Comparison of ENCODE assay signal across 8 mouse cellular contexts in the genomic region with DNA sequence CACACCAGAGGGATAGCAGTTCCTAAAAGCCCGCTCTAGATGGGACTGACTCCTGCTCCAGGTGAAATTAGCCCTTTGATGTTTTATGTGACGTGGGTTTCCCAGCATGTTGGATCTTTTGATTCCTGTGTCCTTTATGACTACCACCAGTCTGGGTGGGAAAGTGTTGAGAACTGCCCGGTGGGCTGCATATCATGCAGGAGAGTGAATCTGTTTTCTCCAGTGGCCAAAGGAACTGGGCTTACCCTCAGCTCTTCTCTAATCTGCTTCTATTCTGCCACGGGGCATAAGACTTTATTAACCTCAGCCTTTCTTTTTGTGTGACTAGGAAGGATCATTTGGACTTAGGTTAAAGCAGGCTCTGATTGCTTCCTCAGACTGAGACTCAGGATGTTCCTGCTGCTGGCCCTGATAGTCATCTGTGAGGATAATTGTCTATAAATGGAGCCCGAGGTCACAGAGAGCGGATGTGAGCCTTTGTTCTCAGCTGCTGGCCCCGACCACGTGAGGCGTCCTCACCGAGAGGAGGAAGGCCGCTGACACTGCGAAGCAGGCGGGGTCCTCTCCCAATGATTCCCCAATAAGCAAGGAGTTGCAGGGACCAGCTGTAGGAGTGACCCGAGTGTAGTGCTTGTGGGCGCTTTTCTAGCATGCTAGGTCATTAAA. TPM values are rescaled to one million over a fixed set of nuclear protein-coding genes. Genes with fewer than 3 reads are reported as not detected.
DNase-seq lines count a peak whose midpoint lies in the region; ATAC-seq and TF ChIP-seq lines count a peak whose summit lies in the region.

No protein-coding gene starts in this region.

- peak; percentile 38 to 61 for DNase-seq in frontal cortex, postnatal 10 days (ENCODE audit: low spot score in 2 of 2)
- no peak for DNase-seq in frontal cortex, adult 2 months (ENCODE audit: extremely low spot score in 1 of 2, low spot score in 1 of 2)
- DNase-seq in c-Kit-positive CD71-negative TER-119-negative erythroid progenitor cells, embryonic 14.5 days (ENCODE audit: low read depth), result peak; percentile 35
- no peak for DNase-seq in yolk sac, embryonic 10.5 days (ENCODE audit: low spot score)

- no peak for TF ChIP-seq POLR2A in myocyte (IDR thresholded peaks at IDR 0.05; ENCODE audit: insufficient read length, low read depth)

- H3K9ac ChIP-seq in intestine, embryonic 15.5 days, result peak overlapping the region; percentile 34
- no peak overlapping the region; the same call in 1 of the 2 replicates for H3K9ac ChIP-seq in liver, embryonic 15.5 days

- no peaks in the 10 kb centered on the region for H3K36me3 ChIP-seq in intestine, embryonic 15.5 days
- H3K36me3 ChIP-seq in liver, embryonic 15.5 days (replicated peaks), result no peaks in the 10 kb centered on the region
- H3K36me3 ChIP-seq in myocyte (ENCODE audit: control insufficient read depth, insufficient read depth), result no peaks in the 10 kb centered on the region

- no peaks in the 10 kb centered on the region for H3K27me3 ChIP-seq in intestine, embryonic 15.5 days (replicated peaks)
- peaks cover 43% of the 10 kb centered on the region for H3K27me3 ChIP-seq in liver, embryonic 15.5 days
- H3K27me3 ChIP-seq in myocyte (ENCODE audit: control insufficient read depth, insufficient read depth, insufficient read length), result no peaks in the 10 kb centered on the region

- no peak overlapping the region for H3ac ChIP-seq in myocyte (ENCODE audit: control insufficient read depth, insufficient read length)

- peak overlapping the region; percentile 79 for H3K4me2 ChIP-seq in intestine, embryonic 15.5 days (replicated peaks)
- H3K4me2 ChIP-seq in liver, embryonic 15.5 days, result peak overlapping the region; percentile 85
- peak overlapping the region; percentile 99 for H3K4me2 ChIP-seq in myocyte (ENCODE audit: low read depth)

- peak overlapping the region; percentile 38 for H3K4me3 ChIP-seq in intestine, embryonic 15.5 days (replicated peaks)
- peak overlapping the region; percentile 64 for H3K4me3 ChIP-seq in liver, embryonic 15.5 days (replicated peaks)
- peak overlapping the region; percentile 85 for H3K4me3 ChIP-seq in myocyte

- H3K9me3 ChIP-seq in intestine, embryonic 15.5 days, result no peaks in the 10 kb centered on the region
- no peaks in the 10 kb centered on the region for H3K9me3 ChIP-seq in liver, embryonic 15.5 days (replicated peaks)

- peak overlapping the region; percentile 88 for H3K27ac ChIP-seq in intestine, embryonic 15.5 days
- 0 out of 2 replicates have a peak overlapping the region, but pooled peaks have one; percentile 5 for H3K27ac ChIP-seq in liver, embryonic 15.5 days (replicated peaks)

- peaks cover 36% of the 10 kb centered on the region for H3K79me2 ChIP-seq in myocyte (ENCODE audit: control insufficient read depth, insufficient read depth)

- 12% methylated on average over 15 of the region's 15 CpGs for WGBS in intestine, embryonic 15.5 days
- WGBS in liver, embryonic 15.5 days (ENCODE audit: insufficient replicate concordance), result 10% methylated on average over 15 of the region's 15 CpGs

- peaks cover 13% of the 10 kb centered on the region for H3K4me1 ChIP-seq in intestine, embryonic 15.5 days (replicated peaks)
- peaks cover 29% of the 10 kb centered on the region for H3K4me1 ChIP-seq in liver, embryonic 15.5 days (replicated peaks)

- peak; percentile 61 for ATAC-seq in granulocyte monocyte progenitor cell, adult 5-6 weeks (replicated peaks; ENCODE audit: poor library complexity, severe bottlenecking)
- ATAC-seq in intestine, embryonic 15.5 days, result peak; percentile 63
- peak; percentile 20; the same call in 1 of the 2 replicates for ATAC-seq in liver, embryonic 15.5 days (ENCODE audit: insufficient read depth)

TF ChIP-seq in myocyte, 11 proteins besides CTCF, POLR2A, EP300 and RAD21:
- TF ChIP-seq REST (IDR thresholded peaks at IDR 0.05; ENCODE audit: insufficient read depth, insufficient read length) (no peak), MYOD1 (IDR thresholded peaks at IDR 0.05; ENCODE audit: control insufficient read depth in 1 of 3, insufficient read length in 2 of 3, low read depth in 2 of 3) (peak in 2 of 3 experiments; percentile 36 to 68), POLR2AphosphoS2 (IDR thresholded peaks at IDR 0.05; ENCODE audit: insufficient read length, low read depth) (no peak), TCF12 (IDR thresholded peaks at IDR 0.05; ENCODE audit: insufficient read depth, poor library complexity, severe bottlenecking) (no peak), E2F4 (IDR thresholded peaks at IDR 0.05; ENCODE audit: insufficient read depth) (no peak), TCF3 (IDR thresholded peaks at IDR 0.05; ENCODE audit: insufficient read length, low read depth) (no peak), CEBPB (IDR thresholded peaks at IDR 0.05; ENCODE audit: insufficient read depth, poor library complexity, severe bottlenecking) (no peak), SRF (IDR thresholded peaks at IDR 0.05; ENCODE audit: control insufficient read depth, insufficient read length, low read depth) (no peak), MAX (IDR thresholded peaks at IDR 0.05; ENCODE audit: low read depth) (peak; percentile 53), USF1 (IDR thresholded peaks at IDR 0.05; ENCODE audit: low read depth) (peak; percentile 92), MYOG (IDR thresholded peaks at IDR 0.05; ENCODE audit: control insufficient read depth in 1 of 3, insufficient read depth in 1 of 3, insufficient read length in 2 of 3, low read depth in 2 of 3) (peak; percentile 13 to 67 (median 53))

RNA-seq across cellular contexts. Expression of a gene that starts 0.8 kb away (rescaled TPM):
- polyA plus RNA-seq in frontal cortex, adult 2 months (2012; rRNA removed), result 40.8 and 44.1 TPM in 2 replicates
- 32.6 and 34.5 TPM in 2 replicates for total RNA-seq in granulocyte monocyte progenitor cell, adult 5-6 weeks (2014; fragmentation: Nextera tagmentation)
- 21.2 and 26.1 TPM in 2 replicates for total RNA-seq in granulocyte monocyte progenitor cell, adult 5-6 weeks (2017)
- 8.0 and 8.9 TPM in 2 replicates for polyA plus RNA-seq in intestine, embryonic 15.5 days (2015; fragmentation: Nextera tagmentation; extraction: Ambion mirVana)
- polyA plus RNA-seq in liver, embryonic 15.5 days (2015; fragmentation: Nextera tagmentation; extraction: Ambion mirVana), result 1.1 and 1.3 TPM in 2 replicates
- polyA plus RNA-seq in myocyte (2012; fragmentation: generic; extraction: Trizol), result 56.9 TPM

Comparison
In these comparisons a context has a peak if more than half of its experiments do, and no peak if none do; other contexts are left out.
1. DNase-seq: peak in frontal cortex, postnatal 10 days (2 of 2) and c-Kit-positive CD71-negative TER-119-negative erythroid progenitor cells, embryonic 14.5 days (single experiment); none in frontal cortex, adult 2 months (0 of 2) and yolk sac, embryonic 10.5 days (single experiment).
2. Peak in every context shown above with its lines, with median percentiles within 50 percentile points of each other: ATAC-seq, H3K4me2 ChIP-seq and H3K4me3 ChIP-seq.